ENCODE assay signal across 23 mouse cellular contexts in genomic region chr6:121162616-121163015, GRCm38 (mm10).
"Had no signal": no experiment of that assay in that cellular context is flagged by ENCODE, and none has a peak within 500 bp of the region (broad histone marks: within the 10 kb centered on the region; RNA-seq: fewer than 3 reads in every experiment).

No protein-coding gene starts in this region.

- ATAC-seq: forebrain, postnatal 0 days; hindbrain, postnatal 0 days; intestine, embryonic 16.5 days had no signal

- H3K27me3 ChIP-seq: heart, embryonic 13.5 days; heart, embryonic 15.5 days; hindbrain, embryonic 15.5 days; kidney, embryonic 15.5 days had no signal

- H3K9ac ChIP-seq: forebrain, postnatal 0 days; heart, embryonic 13.5 days; heart, embryonic 15.5 days; hindbrain, embryonic 13.5 days; hindbrain, embryonic 15.5 days; kidney, embryonic 15.5 days had no signal

- H3K27ac ChIP-seq: heart, adult 2 months; heart, embryonic 13.5 days; heart, embryonic 15.5 days; hindbrain, embryonic 13.5 days; hindbrain, embryonic 15.5 days; hindbrain, postnatal 0 days; kidney, embryonic 15.5 days; kidney, postnatal 0 days had no signal

- H3K4me3 ChIP-seq: heart, adult 2 months; heart, embryonic 13.5 days; heart, embryonic 15.5 days; hindbrain, embryonic 13.5 days; hindbrain, embryonic 15.5 days; kidney, embryonic 15.5 days had no signal

- H3K9me3 ChIP-seq: heart, embryonic 13.5 days; heart, embryonic 15.5 days; hindbrain, embryonic 13.5 days; hindbrain, embryonic 15.5 days; kidney, embryonic 15.5 days had no signal

- H3K36me3 ChIP-seq: heart, embryonic 13.5 days; heart, embryonic 15.5 days; hindbrain, embryonic 13.5 days; hindbrain, embryonic 15.5 days; kidney, embryonic 15.5 days had no signal

- DNase-seq: forebrain, postnatal 0 days; gastrocnemius, postnatal 14 days; gastrocnemius, postnatal 36 days; heart, adult 2 months; heart, postnatal 14 days; heart, postnatal 36 days; kidney, adult 11 months; kidney, adult 2 months; kidney, adult 9 months; kidney, postnatal 14 days; kidney, postnatal 36 days; layer of hippocampus, adult 9-11 months; layer of hippocampus, postnatal 36 days; left cerebral cortex, postnatal 4 days had no signal

- H3K4me2 ChIP-seq: heart, embryonic 11.5 days; heart, embryonic 13.5 days; heart, embryonic 15.5 days; hindbrain, embryonic 13.5 days; hindbrain, embryonic 15.5 days; kidney, embryonic 15.5 days had no signal
